Mouse (Mus musculus) bone marrow, adult 2 months (tissue): ENCODE results near the gene Rps6kl1. TPM values are rescaled to one million over a fixed set of nuclear protein-coding genes. Genes with fewer than 3 reads are reported as not detected.

Experiments used
- H3K27ac ChIP-seq: fragments of 200-500 bp; 2 replicates; pipeline ENCODE4 v1.5.1; 2012; ENCODE audit warnings: low read depth, mild to moderate bottlenecking, control low read depth, inconsistent platforms, low read length; ENCODE audit not compliant: control insufficient read depth, poor library complexity, insufficient read depth
- H3K4me1 ChIP-seq: fragments of 200-500 bp; 2 replicates; pipeline ENCODE4 v1.6.1; 2011; ENCODE audit warnings: low read length; ENCODE audit not compliant: control insufficient read depth, insufficient read depth
- H3K4me3 ChIP-seq: fragments of 200-500 bp; replicated peaks from 2 replicates; pipeline ENCODE3; 2011; ENCODE audit warnings: mild to moderate bottlenecking, low read depth, low read length, control low read depth; ENCODE audit not compliant: control insufficient read depth
- CTCF ChIP-seq: fragments of 200-500 bp; IDR thresholded peaks from 2 replicates; pipeline ENCODE4 v1.5.1; 2011; ENCODE audit warnings: low read length, control low read depth; ENCODE audit not compliant: control insufficient read depth, insufficient read depth
- POLR2A ChIP-seq: fragments of 200-500 bp; IDR thresholded peaks from 2 replicates; pipeline ENCODE4 v1.6.1; 2011; ENCODE audit warnings: low read depth, mild to moderate bottlenecking, control low read depth, low read length, borderline replicate concordance; ENCODE audit not compliant: control insufficient read depth
- WGBS: fragments of 180-500 bp; shearing (Covaris S2); methylation state at CpG from one replicate; pipeline ENCODE4 v1.1.7; 2018; 5-methylcytosine and 5-hydroxymethylcytosine counted together
- polyA plus RNA-seq: library from polyadenylated mRNA; stranded (reverse); fragments of >200 nt; gene quantifications from 2 replicates; pipeline ENCODE4 v1.2.4, GENCODE M21; 2011; ENCODE audit warnings: low replicate concordance; ENCODE audit not compliant: missing spikeins, insufficient read depth, insufficient read length

The Rps6kl1 gene
- polyA plus RNA-seq, 1 experiment, result not detected

DNA sequence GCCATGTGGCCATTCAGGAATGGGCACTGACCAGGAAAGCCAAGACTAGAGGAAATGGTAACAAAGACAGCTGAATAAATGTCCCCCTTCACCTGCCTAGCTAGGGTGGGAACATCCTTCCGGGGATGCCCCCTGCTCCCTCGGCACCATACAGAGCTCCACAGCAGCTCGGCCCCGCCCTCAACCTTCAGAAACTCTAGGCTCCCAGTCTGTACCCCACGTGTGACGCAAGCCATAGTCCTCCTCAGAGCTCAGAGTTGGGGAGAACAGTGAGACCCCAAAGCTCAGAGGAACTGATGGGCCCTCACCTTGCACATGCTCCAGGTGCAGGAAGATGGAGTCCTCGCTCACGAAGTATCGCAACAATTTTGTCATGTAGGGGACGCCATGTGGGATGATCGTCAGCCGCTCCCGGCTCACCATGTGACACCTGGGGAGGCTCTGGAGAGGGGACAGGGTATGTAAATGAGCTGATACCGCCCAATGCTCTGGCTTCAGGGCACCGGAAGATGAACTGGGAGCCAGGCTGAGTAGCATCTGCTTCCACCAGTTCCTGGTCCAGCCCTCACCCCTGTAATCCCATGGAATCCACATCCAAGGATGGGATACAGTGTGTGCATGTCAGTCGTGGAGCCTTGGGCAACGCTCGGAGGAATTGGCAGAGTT is 10.9 kb downstream of the Rps6kl1 start:
- 57% methylated on average over 18 of the region's 18 CpGs for WGBS
- TF ChIP-seq POLR2A (no peak), CTCF (no peak)
- Histone ChIP-seq H3K27ac (no peak overlapping the region), H3K4me3 (no peak overlapping the region), H3K4me1 (no peaks in the 10 kb centered on the region)

DNA sequence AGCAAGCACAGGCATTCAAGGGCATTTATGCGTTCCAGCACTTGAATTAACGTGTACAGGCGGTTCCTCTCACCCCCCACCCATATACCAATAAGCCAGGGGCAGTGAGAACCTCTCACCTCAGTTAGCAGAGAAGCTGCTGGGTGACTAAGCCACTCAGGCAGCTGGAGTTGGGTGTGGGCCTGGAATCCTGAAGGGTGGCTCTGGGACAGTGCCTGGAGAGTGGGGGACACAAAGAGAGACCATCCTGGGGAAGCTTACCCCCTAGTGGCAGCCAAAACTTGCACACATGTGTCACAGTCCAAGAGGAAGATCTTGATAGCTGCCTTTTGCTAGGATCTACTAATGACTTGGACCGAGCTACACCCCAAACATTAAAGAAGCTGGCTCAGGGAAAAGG is 14.4 kb downstream of the Rps6kl1 start:
- WGBS, result 82% methylated on average over 4 of the region's 4 CpGs
- Histone ChIP-seq H3K4me3 (no peak overlapping the region), H3K27ac (no peak overlapping the region), H3K4me1 (no peaks in the 10 kb centered on the region)
- no peak for TF ChIP-seq POLR2A
- no peak for TF ChIP-seq CTCF

DNA sequence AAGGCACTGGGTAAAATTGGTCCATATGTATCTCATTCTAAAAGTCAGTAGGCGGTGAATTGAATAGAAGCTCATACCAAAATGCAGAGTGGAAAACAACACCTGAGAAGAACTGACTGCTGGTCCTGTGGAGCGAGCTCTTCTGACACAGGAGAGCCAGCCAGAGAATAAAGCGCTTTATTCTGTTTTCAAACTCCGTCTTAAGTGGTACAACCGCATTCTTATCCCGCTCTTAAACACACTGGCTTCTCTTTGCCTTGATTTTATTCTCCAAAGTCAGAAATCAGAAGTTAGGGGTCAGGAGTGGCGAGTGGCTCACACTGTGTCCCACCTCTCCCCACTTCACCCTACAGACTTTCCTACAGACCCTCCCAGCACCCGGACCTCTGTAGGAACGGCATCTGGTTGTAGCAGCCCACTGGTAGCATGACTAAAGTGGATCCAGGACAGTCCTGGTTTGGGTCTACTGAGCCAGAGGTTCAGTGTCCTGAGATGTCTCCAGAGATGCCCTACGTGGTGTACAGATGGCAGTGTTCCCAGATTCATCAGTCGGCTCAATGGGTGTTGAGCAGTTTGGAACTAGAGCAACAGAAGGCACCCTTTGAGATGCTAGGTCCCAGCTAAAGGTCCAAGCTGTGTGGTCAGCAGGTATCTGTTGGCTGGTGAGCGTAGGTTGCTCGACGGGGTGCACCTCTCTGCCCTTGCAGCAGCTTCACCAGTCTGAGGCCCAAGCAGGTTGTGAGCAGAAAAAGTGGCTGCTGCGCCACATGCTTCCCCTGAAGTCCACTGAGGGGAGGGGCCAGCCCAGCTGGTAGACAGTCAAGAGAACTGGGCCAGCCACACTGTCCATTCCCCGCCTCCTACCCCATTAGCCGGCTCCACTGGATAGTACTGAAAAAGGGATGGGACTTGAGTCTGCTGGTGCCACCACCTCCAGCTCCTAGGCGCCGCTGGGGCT is 15.3 kb downstream of the Rps6kl1 start:
- no peak overlapping the region for H3K27ac ChIP-seq
- H3K4me1 ChIP-seq, result no peaks in the 10 kb centered on the region
- TF ChIP-seq CTCF (no peak), POLR2A (no peak)
- no peak overlapping the region for H3K4me3 ChIP-seq
- WGBS, result 88% methylated on average over 19 of the region's 19 CpGs

DNA sequence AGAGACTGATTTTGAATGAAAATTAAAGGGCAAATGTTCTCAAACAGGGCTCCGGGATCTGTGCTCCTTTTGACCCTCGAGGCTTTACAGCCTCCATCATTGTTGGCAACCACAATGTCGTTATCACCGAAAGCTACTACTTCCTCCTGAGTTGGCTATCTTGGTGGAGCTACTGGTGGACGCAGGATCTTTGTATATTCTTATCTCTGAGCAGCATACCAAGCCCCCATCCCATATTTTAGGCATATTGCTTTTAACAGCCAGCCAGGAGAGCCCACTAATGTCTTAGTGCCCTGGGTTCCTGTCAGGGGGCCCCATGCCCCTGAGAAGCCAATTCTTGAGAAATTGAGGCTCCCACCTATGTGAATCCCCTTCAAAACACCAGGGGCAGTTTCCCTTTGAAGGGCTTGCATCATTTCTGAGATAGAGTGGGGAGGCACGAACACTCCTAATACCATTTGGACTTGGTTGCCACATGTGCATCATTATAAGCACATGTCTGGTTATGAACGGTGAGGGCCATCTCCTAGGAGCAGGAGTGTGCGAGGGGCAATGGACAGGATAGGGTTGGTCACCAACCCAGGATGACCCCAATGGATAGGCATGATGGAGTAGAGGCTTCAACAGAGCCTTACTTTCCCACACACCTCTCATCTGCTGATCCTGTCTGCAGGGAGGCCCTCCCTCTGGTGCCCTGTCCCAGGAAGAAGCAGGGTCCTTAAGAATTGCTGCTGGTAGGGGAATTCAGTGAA is 16.8 kb downstream of the Rps6kl1 start:
- Histone ChIP-seq H3K27ac (no peak overlapping the region), H3K4me3 (no peak overlapping the region), H3K4me1 (peaks cover 2% of the 10 kb centered on the region)
- WGBS, result 48% methylated on average over 8 of the region's 8 CpGs
- TF ChIP-seq CTCF, result no peak

DNA sequence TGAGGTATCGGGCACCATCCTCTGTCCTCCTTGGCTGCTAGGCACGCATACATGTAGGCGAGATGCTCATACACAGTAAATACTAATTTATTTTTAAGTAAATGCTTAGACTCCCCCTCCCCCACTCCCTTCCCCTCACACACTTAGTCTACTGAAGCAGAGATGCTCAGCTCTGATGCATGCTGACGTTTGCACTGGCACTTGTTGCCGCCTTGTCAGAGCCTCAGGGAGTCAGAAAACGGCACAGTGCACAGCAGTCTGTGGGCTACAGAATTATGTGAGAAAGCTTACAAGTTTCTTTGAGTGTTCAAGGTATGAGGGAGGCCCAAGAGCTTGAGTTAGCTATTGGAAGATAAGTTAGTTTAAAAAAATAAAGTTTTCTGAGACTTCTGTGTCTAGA is 19.7 kb downstream of the Rps6kl1 start:
- TF ChIP-seq POLR2A (no peak), CTCF (no peak)
- Histone ChIP-seq H3K4me3 (no peak overlapping the region), H3K27ac (no peak overlapping the region), H3K4me1 (peaks cover 3% of the 10 kb centered on the region)
- WGBS, result 89% methylated on average over 6 of the region's 6 CpGs

DNA sequence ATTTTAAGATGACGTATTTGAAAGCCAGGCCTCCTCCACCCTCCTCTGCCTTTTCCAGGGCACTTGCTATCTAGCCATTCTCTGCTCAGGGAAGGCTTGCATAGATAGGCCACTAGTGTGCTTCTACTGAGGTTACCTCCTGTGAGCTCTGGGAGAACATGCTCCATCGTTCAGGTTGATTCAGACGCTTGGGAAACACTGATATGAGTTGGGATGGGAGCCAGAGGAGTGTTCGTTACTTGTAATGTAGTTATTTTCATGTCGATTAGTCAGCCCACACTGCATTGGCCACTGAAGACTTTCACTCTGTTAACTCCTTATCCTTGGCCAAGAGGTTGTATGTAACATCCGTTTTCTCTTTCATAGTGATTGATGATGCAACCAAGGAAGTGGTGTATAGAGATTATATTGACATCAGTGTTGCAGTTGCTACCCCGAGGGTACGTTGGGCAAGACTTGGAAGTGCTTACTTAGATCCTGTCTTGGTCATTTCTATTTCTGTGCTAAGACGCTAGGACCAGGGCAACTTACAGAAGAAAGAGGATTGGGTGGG is 21.6 kb downstream of the Rps6kl1 start:
- H3K27ac ChIP-seq, result peak overlapping the region; percentile 15; the same call in 1 of the 2 replicates
- peaks cover 3% of the 10 kb centered on the region for H3K4me1 ChIP-seq
- no peak overlapping the region for H3K4me3 ChIP-seq
- WGBS, result 53% methylated on average over 9 of the region's 9 CpGs
- TF ChIP-seq POLR2A (no peak), CTCF (no peak)

DNA sequence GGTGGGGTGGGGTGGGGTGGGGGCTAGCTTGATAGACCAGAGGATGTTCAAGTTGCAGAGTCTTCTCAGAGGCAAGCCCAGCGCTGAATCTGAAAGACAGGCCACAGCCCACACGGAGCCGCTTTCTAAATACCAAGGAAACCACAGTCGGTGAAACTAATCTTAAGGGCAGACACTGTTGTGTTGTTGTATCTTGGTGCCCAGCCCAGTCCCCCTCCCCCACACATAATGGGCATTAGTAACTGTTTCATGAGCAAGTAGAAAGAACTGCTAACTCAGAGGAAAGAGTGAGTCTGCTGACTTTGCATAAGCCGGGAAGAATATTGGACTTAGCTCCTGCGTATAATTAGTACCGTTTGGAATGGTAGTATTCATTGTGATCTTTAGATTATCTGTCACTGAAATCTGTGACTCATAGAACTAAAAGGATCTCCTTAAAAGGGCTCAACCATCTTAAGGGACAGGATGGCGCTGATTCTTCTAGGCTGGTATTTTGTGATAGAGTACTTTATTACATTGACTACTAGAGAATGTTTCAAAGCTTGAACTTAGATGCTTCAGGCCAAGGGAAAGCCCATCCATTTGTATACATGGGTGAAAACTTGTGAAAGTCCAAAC is 24.0 kb downstream of the Rps6kl1 start:
- no peak overlapping the region for H3K4me3 ChIP-seq
- H3K4me1 ChIP-seq, result peaks cover 8% of the 10 kb centered on the region
- no peak overlapping the region for H3K27ac ChIP-seq
- 55% methylated on average over 8 of the region's 8 CpGs for WGBS
- no peak for TF ChIP-seq CTCF
- TF ChIP-seq POLR2A, result no peak

DNA sequence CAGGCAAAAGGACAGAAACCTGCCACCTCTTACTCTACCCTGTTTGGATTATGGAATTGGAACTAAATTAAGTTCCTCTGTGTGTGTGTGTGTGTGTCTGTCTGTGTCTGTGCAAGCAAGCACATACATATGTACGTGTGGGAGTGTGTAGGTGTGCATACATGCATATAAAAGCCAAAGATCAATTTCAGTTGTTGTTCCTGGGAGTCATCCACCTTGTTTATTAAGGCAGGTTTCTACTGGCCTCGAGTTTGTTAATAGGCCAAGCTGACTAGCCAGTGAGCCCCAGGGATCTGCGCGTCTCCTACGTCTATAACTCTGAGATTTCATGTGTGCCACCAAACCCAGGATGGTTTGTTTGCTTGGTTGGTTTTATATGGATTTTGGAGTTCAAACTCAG is 26.3 kb downstream of the Rps6kl1 start:
- no peak overlapping the region for H3K4me3 ChIP-seq
- no peak for TF ChIP-seq POLR2A
- 93% methylated on average over 5 of the region's 5 CpGs for WGBS

More for the DNA sequence above, 26.3 kb downstream of the Rps6kl1 start:
- peaks cover 8% of the 10 kb centered on the region for H3K4me1 ChIP-seq
- H3K27ac ChIP-seq, result no peak overlapping the region
